Mouse (Mus musculus) hindbrain, postnatal 0 days (tissue): ENCODE results near the gene Rnf214. TPM values are rescaled to one million over a fixed set of nuclear protein-coding genes. Genes with fewer than 3 reads are reported as not detected.

Experiments
- ATAC-seq: fragments of 200-750 bp; cut with Nextera tagmentation; 2 replicates; pipeline ENCODE4 v1.8.0; 2017; ENCODE audit warnings: mild to moderate bottlenecking, moderate TSS enrichment, moderate library complexity
- DNase-seq: peaks from one replicate; pipeline ENCODE4 v3.0.0-alpha.2; 2015; ENCODE audit warnings: low spot score
- H3K27ac ChIP-seq: fragments of 300-500 bp; sonication (generic); 2 replicates; pipeline ENCODE4 v1.5.1; 2014; ENCODE audit warnings: mild to moderate bottlenecking
- H3K27me3 ChIP-seq: fragments of 300-500 bp; sonication (generic); 2 replicates; pipeline ENCODE4 v1.6.1; 2014; ENCODE audit warnings: low read length, mixed read lengths; ENCODE audit not compliant: insufficient read depth
- H3K36me3 ChIP-seq: fragments of 300-500 bp; sonication (generic); 2 replicates; pipeline ENCODE4 v1.6.1; 2014; ENCODE audit warnings: low read length, mixed read lengths; ENCODE audit not compliant: insufficient read depth
- H3K4me1 ChIP-seq: fragments of 300-500 bp; sonication (generic); 2 replicates; pipeline ENCODE4 v1.6.1; 2014; ENCODE audit warnings: antibody characterized with exemption, low read length, mixed read lengths; ENCODE audit not compliant: insufficient read depth
- H3K4me2 ChIP-seq: fragments of 300-500 bp; sonication (generic); 2 replicates; pipeline ENCODE4 v1.6.1; 2014; ENCODE audit warnings: low read depth, mild to moderate bottlenecking, low read length, moderate library complexity, mixed read lengths
- H3K4me3 ChIP-seq: fragments of 300-500 bp; sonication (generic); 2 replicates; pipeline ENCODE4 v1.5.1; 2014; ENCODE audit warnings: low read length
- H3K9ac ChIP-seq: fragments of 300-500 bp; sonication (generic); replicated peaks from 2 replicates; pipeline ENCODE4 v1.6.1; 2014; ENCODE audit warnings: mild to moderate bottlenecking, low read length, moderate library complexity, mixed read lengths
- H3K9me3 ChIP-seq: fragments of 300-500 bp; sonication (generic); 2 replicates; pipeline ENCODE4 v1.6.1; 2016; ENCODE audit warnings: low read length, mixed read lengths
- CTCF ChIP-seq: IDR thresholded peaks from 2 replicates; pipeline ENCODE4 v1.5.1; 2016; ENCODE audit warnings: antibody characterized with exemption, control low read depth, low read depth
- WGBS: fragments of 180-500 bp; shearing (Covaris S2); extraction: QIAGEN DNeasy Blood & Tissue Kit; methylation state at CpG from one replicate; pipeline ENCODE4 v1.1.7; 2014; 5-methylcytosine and 5-hydroxymethylcytosine counted together
- polyA plus RNA-seq: library from polyadenylated mRNA; unstranded; fragments of >200 nt; fragmentation: Nextera tagmentation; extraction: Ambion mirVana; gene quantifications from 2 replicates; pipeline ENCODE4 v1.2.1, GENCODE M21; 2015
- total RNA-seq: library from RNA; depleted of rRNA; stranded (reverse); fragments of >200 nt; gene quantifications from 2 replicates; pipeline ENCODE4 v1.2.3, GENCODE M21; 2014

Rnf214 gene
- total and polyA plus RNA-seq, 2 experiments from 2014 or later: 51.9 to 77.7 TPM

GRCm38 (mm10) chr9:45845541-45845940 lies 61.2 kb downstream of the Rnf214 start:
- Histone ChIP-seq H3K4me3 (no peak overlapping the region), H3K4me1 (peaks cover 25% of the 10 kb centered on the region), H3K36me3 (no peaks in the 10 kb centered on the region), H3K27me3 (no peaks in the 10 kb centered on the region), H3K27ac (no peak overlapping the region), H3K9ac (no peak overlapping the region), H3K4me2 (no peak overlapping the region), H3K9me3 (no peaks in the 10 kb centered on the region)
- DNase-seq (peak; percentile 29), ATAC-seq (no peak)
- TF ChIP-seq CTCF: no peak
- WGBS: 44% methylated on average over 3 of the region's 3 CpGs

GRCm38 (mm10) chr9:45843780-45844179 lies 62.9 kb downstream of the Rnf214 start:
- Histone ChIP-seq H3K9me3 (no peaks in the 10 kb centered on the region), H3K4me1 (peaks cover 25% of the 10 kb centered on the region), H3K4me3 (no peak overlapping the region), H3K27ac (no peak overlapping the region), H3K36me3 (no peaks in the 10 kb centered on the region), H3K27me3 (no peaks in the 10 kb centered on the region), H3K4me2 (no peak overlapping the region), H3K9ac (no peak overlapping the region)
- 83% methylated on average over 1 of the region's 1 CpGs for WGBS
- DNase-seq: no peak
- no peak for ATAC-seq
- TF ChIP-seq CTCF: no peak

- Histone ChIP-seq H3K27ac (no peak overlapping the region), H3K4me2 (no peak overlapping the region), H3K27me3 (no peaks in the 10 kb centered on the region), H3K4me3 (no peak overlapping the region), H3K9me3 (no peaks in the 10 kb centered on the region), H3K36me3 (no peaks in the 10 kb centered on the region), H3K9ac (no peak overlapping the region), H3K4me1 (peaks cover 25% of the 10 kb centered on the region)
- DNase-seq: no peak
- no peak for ATAC-seq
- no peak for TF ChIP-seq CTCF
- WGBS: 84% methylated on average over 5 of the region's 5 CpGs
Measured at GRCm38 (mm10) chr9:45843007-45843406, 63.7 kb downstream of the Rnf214 start.

- H3K36me3 ChIP-seq: no peaks in the 10 kb centered on the region
- no peaks in the 10 kb centered on the region for H3K27me3 ChIP-seq
- H3K9ac ChIP-seq: no peak overlapping the region
- peak overlapping the region; percentile 95 for H3K4me2 ChIP-seq
- no peak for TF ChIP-seq CTCF
- H3K9me3 ChIP-seq: no peaks in the 10 kb centered on the region
- H3K27ac ChIP-seq: no peak overlapping the region
- DNase-seq (no peak), ATAC-seq (no peak)
- WGBS: 72% methylated on average over 6 of the region's 6 CpGs
- H3K4me1 ChIP-seq: peaks cover 25% of the 10 kb centered on the region
- no peak overlapping the region for H3K4me3 ChIP-seq
Measured at GRCm38 (mm10) chr9:45841458-45841857, 65.3 kb downstream of the Rnf214 start.

- no peak for TF ChIP-seq CTCF
- no peak overlapping the region for H3K27ac ChIP-seq
- 60% methylated on average over 5 of the region's 5 CpGs for WGBS
- no peak for DNase-seq
- peak overlapping the region; percentile 95 for H3K4me2 ChIP-seq
- peak overlapping the region; percentile 68 for H3K4me3 ChIP-seq
- no peaks in the 10 kb centered on the region for H3K36me3 ChIP-seq
- H3K9ac ChIP-seq: peak overlapping the region; percentile 93; the same call in 1 of the 2 replicates
- peaks cover 25% of the 10 kb centered on the region for H3K4me1 ChIP-seq
- no peak for ATAC-seq
- no peaks in the 10 kb centered on the region for H3K27me3 ChIP-seq
- no peaks in the 10 kb centered on the region for H3K9me3 ChIP-seq
Measured at GRCm38 (mm10) chr9:45840331-45840730, 66.4 kb downstream of the Rnf214 start.

- H3K36me3 ChIP-seq: no peaks in the 10 kb centered on the region
- H3K27ac ChIP-seq: no peak overlapping the region
- no peak for TF ChIP-seq CTCF
- peak overlapping the region; percentile 95 for H3K4me2 ChIP-seq
- H3K27me3 ChIP-seq: no peaks in the 10 kb centered on the region
- ATAC-seq (no peak), DNase-seq (no peak)
- H3K4me1 ChIP-seq: peaks cover 25% of the 10 kb centered on the region
- 70% methylated on average over 7 of the region's 7 CpGs for WGBS
- peak overlapping the region; percentile 68 for H3K4me3 ChIP-seq
- no peaks in the 10 kb centered on the region for H3K9me3 ChIP-seq
- H3K9ac ChIP-seq: peak overlapping the region; percentile 93
Measured at GRCm38 (mm10) chr9:45839982-45840300, 66.8 kb downstream of the Rnf214 start.

- no peaks in the 10 kb centered on the region for H3K36me3 ChIP-seq
- peak overlapping the region; percentile 93 for H3K9ac ChIP-seq
- no peaks in the 10 kb centered on the region for H3K27me3 ChIP-seq
- H3K4me2 ChIP-seq: peak overlapping the region; percentile 95
- H3K4me3 ChIP-seq: peak overlapping the region; percentile 68
- TF ChIP-seq CTCF: no peak
- H3K4me1 ChIP-seq: peaks cover 25% of the 10 kb centered on the region
- ATAC-seq (peak; percentile 22; the same call in 1 of the 2 replicates), DNase-seq (no peak)
- no peaks in the 10 kb centered on the region for H3K9me3 ChIP-seq
- 18% methylated on average over 16 of the region's 17 CpGs for WGBS
- H3K27ac ChIP-seq: peak overlapping the region; percentile 80
Measured at GRCm38 (mm10) chr9:45839139-45839981, 67.4 kb downstream of the Rnf214 start.
